Mouse (Mus musculus): ENCODE data around the gene Dad1. TPM values are rescaled to one million over a fixed set of nuclear protein-coding genes. Genes with fewer than 3 reads are reported as not detected.
A peak's percentile ranks its signal among the peaks of the same experiment; 100 is the strongest.

Dad1 gene
- polyA plus RNA-seq, 1 experiment from 2014 or later = 271 TPM

DNA sequence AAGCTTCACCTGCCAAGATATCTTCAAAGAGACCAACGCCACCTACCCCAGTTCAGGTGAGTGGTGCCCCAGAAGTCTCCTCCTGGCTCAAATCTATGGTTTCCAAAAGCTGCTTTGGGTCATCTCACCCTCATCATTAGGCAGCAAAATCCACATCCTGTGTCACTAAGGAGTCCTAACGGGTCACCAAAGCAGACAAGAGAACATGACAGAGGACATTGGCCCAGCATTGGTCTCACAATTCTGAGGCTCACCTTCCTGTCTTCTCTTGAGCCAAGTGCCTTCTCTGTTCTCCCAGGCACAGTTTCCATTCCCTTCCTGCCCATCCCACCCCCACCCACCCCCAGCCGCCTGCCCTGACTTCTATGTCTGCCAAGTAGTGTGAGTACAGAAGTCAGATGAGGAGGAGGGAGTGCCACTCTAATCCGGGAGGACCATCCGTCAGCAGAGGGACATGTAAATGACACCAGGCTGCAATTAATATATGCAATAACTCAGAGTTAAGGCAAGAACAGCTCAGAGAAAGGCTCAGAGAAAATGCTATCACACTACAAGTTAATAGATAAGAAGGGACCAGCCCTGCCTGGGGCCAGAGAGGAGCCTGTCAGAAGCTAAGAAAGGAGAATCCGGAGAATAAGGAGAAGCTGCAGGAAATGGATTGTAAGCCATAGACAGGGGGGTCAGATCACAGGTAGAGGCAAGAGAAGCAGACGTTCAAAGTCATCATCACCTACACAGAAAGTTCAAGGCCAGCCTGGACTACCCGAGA, 33.0 kb downstream of the Dad1 start:
- Histone ChIP-seq H3K27ac (no peak overlapping the region), H3K9me3 (no peaks in the 10 kb centered on the region), H3K4me3 (no peak overlapping the region), H3K36me3 (no peaks in the 10 kb centered on the region), H3K27me3 (ENCODE audit: insufficient read depth, poor library complexity, severe bottlenecking) (no peaks in the 10 kb centered on the region), H3K4me1 (replicated peaks) (peaks cover 13% of the 10 kb centered on the region)
- WGBS = 82% methylated on average over 8 of the region's 8 CpGs
- no peak for DNase-seq (ENCODE audit: low spot score)

DNA sequence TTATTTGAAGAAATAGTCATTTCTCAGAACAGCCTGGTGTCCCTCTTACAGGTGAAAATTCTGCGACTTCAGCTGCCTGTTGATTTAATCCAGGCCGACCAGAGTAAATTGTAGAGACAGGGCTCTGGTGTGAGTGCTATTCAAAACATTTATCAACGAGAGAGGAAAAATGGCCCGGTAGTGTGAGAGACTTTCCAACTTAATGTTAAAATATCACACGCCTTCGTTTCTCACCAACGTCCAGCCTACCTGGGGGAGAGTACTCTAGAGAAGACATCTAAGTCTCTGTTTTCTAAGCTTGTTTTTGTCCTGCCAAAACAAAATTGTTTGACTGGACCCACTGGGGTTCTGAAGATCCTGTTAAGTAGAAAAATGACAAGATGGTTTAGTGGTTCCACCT, 34.1 kb downstream of the Dad1 start:
- 84% methylated on average over 7 of the region's 7 CpGs for WGBS
- no peaks in the 10 kb centered on the region for H3K36me3 ChIP-seq
- peaks cover 12% of the 10 kb centered on the region for H3K4me1 ChIP-seq (replicated peaks)
- no peak overlapping the region for H3K27ac ChIP-seq
- H3K9me3 ChIP-seq = no peaks in the 10 kb centered on the region
- no peak for DNase-seq (ENCODE audit: low spot score)
- no peaks in the 10 kb centered on the region for H3K27me3 ChIP-seq (ENCODE audit: insufficient read depth, poor library complexity, severe bottlenecking)
- no peak overlapping the region for H3K4me3 ChIP-seq

DNA sequence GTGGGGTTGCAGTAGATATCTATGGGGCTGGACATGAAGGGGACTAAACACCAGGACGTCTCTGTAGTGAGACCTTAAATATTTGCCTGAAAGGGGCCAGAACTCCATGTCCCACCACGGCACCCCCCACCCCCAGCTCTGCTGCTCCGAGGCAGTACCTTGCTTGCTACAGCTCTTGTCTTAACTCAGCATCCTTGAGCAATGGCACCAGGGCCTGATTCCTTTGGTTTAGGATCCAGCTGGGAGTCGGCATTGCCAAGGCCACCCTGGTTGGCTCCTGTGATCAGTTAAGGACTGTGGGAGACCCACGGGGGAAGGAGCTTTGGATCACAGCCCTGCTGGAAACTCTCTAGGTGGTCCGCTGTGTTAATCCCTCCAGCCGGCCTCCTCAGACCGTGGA, 34.6 kb downstream of the Dad1 start:
- no peak for DNase-seq (ENCODE audit: low spot score)
- no peaks in the 10 kb centered on the region for H3K27me3 ChIP-seq (ENCODE audit: insufficient read depth, poor library complexity, severe bottlenecking)
- no peaks in the 10 kb centered on the region for H3K9me3 ChIP-seq
- 63% methylated on average over 8 of the region's 8 CpGs for WGBS
- no peaks in the 10 kb centered on the region for H3K36me3 ChIP-seq
- H3K27ac ChIP-seq = peak overlapping the region; percentile 53; the same call in 1 of the 2 replicates
- no peak overlapping the region for H3K4me3 ChIP-seq
- peaks cover 7% of the 10 kb centered on the region; the same call in 1 of the 2 replicates for H3K4me1 ChIP-seq (replicated peaks)

DNA sequence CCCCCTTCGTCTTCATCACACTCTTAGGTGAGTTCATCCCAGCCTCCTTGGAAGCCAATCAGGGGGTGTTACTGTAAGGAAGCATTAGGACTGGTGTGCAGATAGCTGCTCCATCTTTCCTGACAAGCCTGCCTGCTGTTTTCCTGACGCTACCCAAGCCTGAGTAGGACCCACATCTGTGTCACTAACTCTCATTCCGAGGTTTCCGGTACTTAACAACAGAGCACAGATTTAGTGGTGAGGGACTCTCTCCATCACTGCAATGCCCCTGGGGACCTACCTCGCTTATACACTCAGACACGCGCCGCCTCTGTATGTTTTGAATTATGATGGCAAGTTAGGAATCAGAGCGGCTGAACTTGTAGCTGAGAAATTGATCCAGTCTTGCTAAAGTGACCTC, 35.2 kb downstream of the Dad1 start:
- Histone ChIP-seq H3K36me3 (no peaks in the 10 kb centered on the region), H3K27me3 (ENCODE audit: insufficient read depth, poor library complexity, severe bottlenecking) (no peaks in the 10 kb centered on the region), H3K4me3 (no peak overlapping the region), H3K4me1 (replicated peaks) (peaks cover 6% of the 10 kb centered on the region; the same call in 1 of the 2 replicates), H3K27ac (no peak overlapping the region), H3K9me3 (no peaks in the 10 kb centered on the region)
- DNase-seq (ENCODE audit: low spot score) = no peak
- 81% methylated on average over 9 of the region's 9 CpGs for WGBS

DNA sequence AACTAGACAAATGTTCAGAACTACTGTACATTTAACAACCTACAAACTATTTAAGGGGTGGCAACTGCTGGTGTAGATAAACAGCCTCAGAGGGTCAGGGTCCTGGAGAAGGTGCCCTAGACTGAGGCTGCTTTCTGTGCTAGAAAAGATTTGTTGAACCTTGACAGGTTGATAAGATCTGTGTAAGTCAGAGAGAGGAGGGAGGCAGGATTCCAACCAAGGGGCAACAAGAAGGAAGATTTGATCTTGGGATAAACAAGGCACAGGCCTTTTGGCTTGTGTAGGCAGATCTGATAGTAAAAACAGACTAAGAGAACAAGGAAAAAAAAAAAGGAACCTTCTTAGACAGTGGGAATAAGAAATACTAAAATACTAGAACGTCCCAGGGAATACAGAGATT, 35.7 kb downstream of the Dad1 start:
- WGBS = 88% methylated on average over 1 of the region's 1 CpGs
- Histone ChIP-seq H3K4me1 (replicated peaks) (0 out of 2 replicates have a peak, but pooled peaks cover 3% of the 10 kb centered on the region), H3K36me3 (no peaks in the 10 kb centered on the region), H3K27me3 (ENCODE audit: insufficient read depth, poor library complexity, severe bottlenecking) (no peaks in the 10 kb centered on the region), H3K27ac (no peak overlapping the region), H3K4me3 (no peak overlapping the region), H3K9me3 (no peaks in the 10 kb centered on the region)
- DNase-seq (ENCODE audit: low spot score) = no peak

DNA sequence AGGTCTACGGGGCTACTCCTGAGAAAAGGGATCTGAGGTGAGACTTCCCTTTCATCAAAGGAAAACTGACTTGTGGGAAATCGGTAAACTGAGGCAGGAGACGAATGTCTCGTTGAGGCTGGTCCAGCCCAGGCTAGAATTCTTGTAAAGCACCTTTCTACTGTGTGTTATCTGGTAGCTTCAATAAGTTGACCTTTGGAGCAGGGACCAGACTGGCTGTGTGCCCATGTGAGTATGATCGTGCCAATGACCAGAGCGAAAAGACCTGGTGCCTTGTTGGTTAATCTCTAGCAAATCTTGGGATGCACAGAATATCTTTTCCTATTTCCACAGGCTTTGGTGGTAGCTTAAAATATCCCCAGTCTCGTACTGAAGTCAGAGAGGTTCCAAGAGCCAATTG, 37.8 kb downstream of the Dad1 start:
- no peak for DNase-seq (ENCODE audit: low spot score)
- 0 out of 2 replicates have a peak, but pooled peaks cover 3% of the 10 kb centered on the region for H3K4me1 ChIP-seq (replicated peaks)
- no peak overlapping the region for H3K27ac ChIP-seq
- WGBS = 90% methylated on average over 7 of the region's 7 CpGs
- no peak overlapping the region for H3K4me3 ChIP-seq
- H3K27me3 ChIP-seq (ENCODE audit: insufficient read depth, poor library complexity, severe bottlenecking) = no peaks in the 10 kb centered on the region
- H3K9me3 ChIP-seq = no peaks in the 10 kb centered on the region
- H3K36me3 ChIP-seq = no peaks in the 10 kb centered on the region

- WGBS = 77% methylated on average over 10 of the region's 10 CpGs
- H3K27ac ChIP-seq = no peak overlapping the region
- DNase-seq (ENCODE audit: low spot score) = no peak
- H3K36me3 ChIP-seq = no peaks in the 10 kb centered on the region
- 0 out of 2 replicates have a peak, but pooled peaks cover 3% of the 10 kb centered on the region for H3K4me1 ChIP-seq (replicated peaks)
- no peaks in the 10 kb centered on the region for H3K27me3 ChIP-seq (ENCODE audit: insufficient read depth, poor library complexity, severe bottlenecking)
- H3K9me3 ChIP-seq = no peaks in the 10 kb centered on the region
- no peak overlapping the region for H3K4me3 ChIP-seq
Measured at GRCm38 (mm10) chr14:54214901-54215300, 39.0 kb downstream of the Dad1 start.

GRCm38 (mm10) chr14:54214477-54214876, 39.4 kb downstream of the Dad1 start:
- no peak for DNase-seq (ENCODE audit: low spot score)
- Histone ChIP-seq H3K4me1 (replicated peaks) (0 out of 2 replicates have a peak, but pooled peaks cover 3% of the 10 kb centered on the region), H3K27ac (no peak overlapping the region), H3K36me3 (no peaks in the 10 kb centered on the region), H3K4me3 (no peak overlapping the region), H3K9me3 (no peaks in the 10 kb centered on the region), H3K27me3 (ENCODE audit: insufficient read depth, poor library complexity, severe bottlenecking) (no peaks in the 10 kb centered on the region)
- 29% methylated on average over 2 of the region's 2 CpGs for WGBS

- Histone ChIP-seq H3K4me1 (replicated peaks) (0 out of 2 replicates have a peak, but pooled peaks cover 3% of the 10 kb centered on the region), H3K27ac (no peak overlapping the region), H3K4me3 (no peak overlapping the region), H3K27me3 (ENCODE audit: insufficient read depth, poor library complexity, severe bottlenecking) (no peaks in the 10 kb centered on the region), H3K9me3 (no peaks in the 10 kb centered on the region), H3K36me3 (no peaks in the 10 kb centered on the region)
- 90% methylated on average over 2 of the region's 2 CpGs for WGBS
- DNase-seq (ENCODE audit: low spot score) = no peak
Measured at GRCm38 (mm10) chr14:54213734-54214133, 40.2 kb downstream of the Dad1 start.

DNA sequence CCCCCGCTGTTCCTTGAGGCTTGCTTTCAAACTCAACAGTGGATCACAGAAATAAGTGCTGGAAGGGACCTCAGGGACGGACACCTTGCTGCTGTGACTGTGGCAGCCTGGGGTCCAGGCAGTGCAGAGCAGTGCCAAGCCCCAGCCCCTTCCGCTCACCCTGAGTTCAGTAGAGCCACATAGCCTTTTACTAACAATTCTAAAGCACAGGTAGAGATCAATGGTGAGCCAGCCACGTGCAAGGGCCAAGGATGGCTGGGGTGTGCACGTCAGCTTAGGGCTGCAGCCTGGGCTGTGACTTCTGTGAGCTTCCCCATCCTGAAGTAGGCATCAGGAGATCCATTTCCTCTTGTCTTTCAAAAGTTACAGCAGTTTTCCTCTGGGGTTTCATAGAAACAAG, 42.1 kb downstream of the Dad1 start:
- no peak overlapping the region for H3K4me3 ChIP-seq
- no peak for DNase-seq (ENCODE audit: low spot score)
- H3K36me3 ChIP-seq = no peaks in the 10 kb centered on the region
- 0 out of 2 replicates have a peak, but pooled peaks cover 3% of the 10 kb centered on the region for H3K4me1 ChIP-seq (replicated peaks)
- H3K9me3 ChIP-seq = no peaks in the 10 kb centered on the region
- WGBS = 85% methylated on average over 5 of the region's 5 CpGs
- no peaks in the 10 kb centered on the region for H3K27me3 ChIP-seq (ENCODE audit: insufficient read depth, poor library complexity, severe bottlenecking)
- no peak overlapping the region; the same call in 1 of the 2 replicates for H3K27ac ChIP-seq

DNA sequence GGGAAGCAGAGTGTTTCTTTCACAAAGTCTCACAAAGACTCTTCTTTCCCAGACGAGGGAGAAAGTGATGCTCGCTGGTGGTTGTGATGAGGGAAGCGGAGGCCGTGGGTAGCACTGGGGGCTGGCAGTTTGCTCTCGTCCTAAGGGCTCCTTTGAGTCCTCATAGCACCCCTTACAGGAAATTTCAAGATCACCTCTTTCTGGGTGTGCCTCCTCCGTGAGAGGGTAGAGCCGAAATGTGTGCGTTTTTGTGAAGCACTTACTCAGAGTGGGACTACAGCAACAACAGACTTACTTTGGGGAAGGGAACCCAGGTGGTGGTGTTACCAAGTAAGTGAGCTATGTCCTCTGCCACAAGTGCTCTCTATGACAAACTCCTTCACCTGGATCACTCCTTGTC, 42.7 kb downstream of the Dad1 start:
- H3K4me1 ChIP-seq (replicated peaks) = 0 out of 2 replicates have a peak, but pooled peaks cover 3% of the 10 kb centered on the region
- no peaks in the 10 kb centered on the region for H3K27me3 ChIP-seq (ENCODE audit: insufficient read depth, poor library complexity, severe bottlenecking)
- no peaks in the 10 kb centered on the region for H3K9me3 ChIP-seq
- no peak overlapping the region for H3K4me3 ChIP-seq
- DNase-seq (ENCODE audit: low spot score) = no peak
- 87% methylated on average over 8 of the region's 8 CpGs for WGBS
- no peaks in the 10 kb centered on the region for H3K36me3 ChIP-seq
- H3K27ac ChIP-seq = no peak overlapping the region

DNA sequence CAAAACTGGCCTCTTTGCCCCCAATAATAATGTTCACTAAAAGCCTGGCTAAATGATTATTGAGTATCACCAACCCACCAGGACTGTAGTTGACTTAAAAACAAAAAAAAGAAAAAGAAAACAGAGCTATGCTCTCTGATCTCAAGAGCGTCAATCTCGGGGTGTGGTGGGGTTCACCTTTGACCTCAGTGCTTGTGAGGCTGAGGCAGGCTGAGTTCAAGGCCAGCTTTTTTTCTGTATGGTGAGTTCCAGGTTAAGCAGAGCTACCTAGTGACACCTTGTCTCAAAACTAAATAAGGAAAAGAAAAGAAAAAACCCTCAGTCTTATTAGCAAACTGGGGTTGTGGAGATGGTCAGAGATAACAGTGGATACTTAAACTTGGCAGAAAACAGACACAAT, 43.5 kb downstream of the Dad1 start:
- no peaks in the 10 kb centered on the region for H3K36me3 ChIP-seq
- H3K4me3 ChIP-seq = no peak overlapping the region
- no peak overlapping the region for H3K27ac ChIP-seq
- 87% methylated on average over 2 of the region's 2 CpGs for whole genome bisulfite sequencing
- H3K27me3 ChIP-seq (ENCODE audit: insufficient read depth, poor library complexity, severe bottlenecking) = no peaks in the 10 kb centered on the region
- no peak for DNase-seq (ENCODE audit: low spot score)
- H3K4me1 ChIP-seq (replicated peaks) = 0 out of 2 replicates have a peak, but pooled peaks cover 3% of the 10 kb centered on the region
- H3K9me3 ChIP-seq = no peaks in the 10 kb centered on the region

DNA sequence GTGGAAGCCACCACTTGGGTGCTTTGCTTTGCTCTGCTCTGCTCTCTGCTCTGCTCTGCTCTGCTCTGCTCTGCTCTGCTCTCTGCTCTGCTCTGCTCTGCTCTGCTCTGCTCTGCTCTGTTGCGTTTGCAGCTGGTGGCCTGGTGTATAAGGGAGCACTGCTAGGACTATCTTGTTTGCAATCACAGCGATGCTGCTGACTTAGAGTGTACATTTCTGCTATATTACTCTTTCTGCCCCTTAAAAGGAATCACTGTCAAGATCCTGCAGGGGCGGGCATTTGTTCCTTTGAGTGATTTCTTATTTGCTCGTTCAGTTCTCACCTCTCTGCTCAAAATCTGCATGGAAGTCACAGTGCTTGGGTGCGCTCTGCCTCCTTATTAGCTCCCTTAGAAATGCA, 44.0 kb downstream of the Dad1 start:
- no peaks in the 10 kb centered on the region for H3K9me3 ChIP-seq
- H3K36me3 ChIP-seq = no peaks in the 10 kb centered on the region
- no peak overlapping the region for H3K4me3 ChIP-seq
- H3K4me1 ChIP-seq (replicated peaks) = 0 out of 2 replicates have a peak, but pooled peaks cover 1% of the 10 kb centered on the region
- H3K27ac ChIP-seq = no peak overlapping the region
- DNase-seq (ENCODE audit: low spot score) = no peak
- no peaks in the 10 kb centered on the region for H3K27me3 ChIP-seq (ENCODE audit: insufficient read depth, poor library complexity, severe bottlenecking)
- 81% methylated on average over 5 of the region's 5 CpGs for WGBS

All from hindbrain, embryonic 10.5 days (tissue).